Mouse (Mus musculus) fibroblast of lung, adult 2 months (primary cell): ENCODE data around the gene Gm20747.
"Not testable (repeated sequence)": the region's sequence is repeated elsewhere in the genome, so short reads cannot be mapped to it uniquely, and the experiment has no call there.

Experiments used
- DNase-seq: peaks from one replicate; pipeline ENCODE4 v3.0.0-alpha.2; 2011; ENCODE audit warnings: low read depth

Gene Gm20747

DNA sequence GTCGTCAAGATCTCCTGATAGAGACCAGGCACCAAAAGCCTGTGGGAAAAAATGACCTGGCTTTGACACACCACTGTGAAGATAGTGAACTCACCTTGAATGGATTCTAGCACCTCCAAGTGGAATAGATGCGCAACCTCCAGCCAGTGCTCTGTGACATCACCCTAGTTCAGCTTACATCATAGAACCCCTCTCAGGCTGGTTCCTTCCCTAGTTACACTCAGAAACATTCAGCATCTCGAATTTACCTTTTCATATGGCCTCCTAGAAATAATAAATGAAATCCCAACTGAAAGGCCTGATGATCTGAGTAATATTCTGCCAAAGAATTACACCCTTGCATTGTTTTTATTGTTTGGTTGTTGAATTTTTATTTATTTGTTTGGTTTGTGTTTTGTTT lies at the start of gene Gm20747:
Gm20747 (minus strand) TSS at position 101 of the 400 bp plus-strand sequence.
- DNase-seq: not testable (repeated sequence)
